Mouse (Mus musculus): ENCODE measurements around the gene Arhgap9. TPM values are rescaled to one million over a fixed set of nuclear protein-coding genes. Genes with fewer than 3 reads are reported as not detected.

Gene Arhgap9
- polyA plus RNA-seq, 1 experiment, result 0.78 TPM

- H3K79me3 ChIP-seq (ENCODE audit: low read depth), result no peaks in the 10 kb centered on the region
- no peak within 1 kb of the TSS for H3K4me3 ChIP-seq (ENCODE audit: insufficient read depth, poor library complexity, severe bottlenecking)
- no peaks in the 10 kb centered on the region for H3K36me3 ChIP-seq (ENCODE audit: control insufficient read depth, insufficient read depth)
- peaks cover 11% of the 10 kb centered on the region for H3K27me3 ChIP-seq (ENCODE audit: control insufficient read depth, insufficient read depth, insufficient read length)
- no peak within 1 kb of the TSS for H3ac ChIP-seq (ENCODE audit: control insufficient read depth, insufficient read length, low read depth)
- TF ChIP-seq MAX (IDR thresholded peaks at IDR 0.05), result no peak
- no peak for TF ChIP-seq FOSL1 (IDR thresholded peaks at IDR 0.05; ENCODE audit: insufficient read depth, low read length, poor library complexity, severe bottlenecking)
- TF ChIP-seq MYOD1 (IDR thresholded peaks at IDR 0.05; ENCODE audit: control insufficient read depth, insufficient read length, low read depth), result no peak
- no peak for TF ChIP-seq MYOG (IDR thresholded peaks at IDR 0.05; ENCODE audit: control insufficient read depth, extremely low read depth, insufficient read length)
- no peak for TF ChIP-seq CTCF (IDR thresholded peaks at IDR 0.05; ENCODE audit: control insufficient read depth, insufficient read depth, insufficient read length)
- TF ChIP-seq CEBPB (IDR thresholded peaks at IDR 0.05; ENCODE audit: low read depth), result no peak
- no peak for TF ChIP-seq USF1 (IDR thresholded peaks at IDR 0.05; ENCODE audit: low read depth)
- no peaks in the 10 kb centered on the region for H3K79me2 ChIP-seq (ENCODE audit: control insufficient read depth, insufficient read depth)
These were observed 48.4 kb downstream of the Arhgap9 start, which contains the start of gene Inhbc for GRCm38 (mm10) chr10:127369834-127370820. TSS of gene Inhbc (minus strand) at chr10:127370431.

- TF ChIP-seq FOSL1 (IDR thresholded peaks at IDR 0.05; ENCODE audit: insufficient read depth, low read length, poor library complexity, severe bottlenecking) (no peak), MYOD1 (IDR thresholded peaks at IDR 0.05; ENCODE audit: control insufficient read depth, insufficient read length, low read depth) (no peak), MAX (IDR thresholded peaks at IDR 0.05) (no peak), USF1 (IDR thresholded peaks at IDR 0.05; ENCODE audit: low read depth) (no peak), CTCF (IDR thresholded peaks at IDR 0.05; ENCODE audit: control insufficient read depth, insufficient read depth, insufficient read length) (no peak), MYOG (IDR thresholded peaks at IDR 0.05; ENCODE audit: control insufficient read depth, extremely low read depth, insufficient read length) (no peak), CEBPB (IDR thresholded peaks at IDR 0.05; ENCODE audit: low read depth) (no peak)
- no peaks in the 10 kb centered on the region for H3K79me3 ChIP-seq (ENCODE audit: low read depth)
- H3K79me2 ChIP-seq (ENCODE audit: control insufficient read depth, insufficient read depth), result no peaks in the 10 kb centered on the region
- H3K27me3 ChIP-seq (ENCODE audit: control insufficient read depth, insufficient read depth, insufficient read length), result peaks cover 11% of the 10 kb centered on the region
- H3K36me3 ChIP-seq (ENCODE audit: control insufficient read depth, insufficient read depth), result no peaks in the 10 kb centered on the region
- no peak overlapping the region for H3ac ChIP-seq (ENCODE audit: control insufficient read depth, insufficient read length, low read depth)
- no peak overlapping the region for H3K4me3 ChIP-seq (ENCODE audit: insufficient read depth, poor library complexity, severe bottlenecking)
These were observed 49.3 kb downstream of the Arhgap9 start for GRCm38 (mm10) chr10:127371023-127371422.

- H3K36me3 ChIP-seq (ENCODE audit: control insufficient read depth, insufficient read depth), result no peaks in the 10 kb centered on the region
- TF ChIP-seq CEBPB (IDR thresholded peaks at IDR 0.05; ENCODE audit: low read depth) (no peak), MAX (IDR thresholded peaks at IDR 0.05) (no peak), CTCF (IDR thresholded peaks at IDR 0.05; ENCODE audit: control insufficient read depth, insufficient read depth, insufficient read length) (no peak), MYOG (IDR thresholded peaks at IDR 0.05; ENCODE audit: control insufficient read depth, extremely low read depth, insufficient read length) (no peak), MYOD1 (IDR thresholded peaks at IDR 0.05; ENCODE audit: control insufficient read depth, insufficient read length, low read depth) (no peak), FOSL1 (IDR thresholded peaks at IDR 0.05; ENCODE audit: insufficient read depth, low read length, poor library complexity, severe bottlenecking) (no peak), USF1 (IDR thresholded peaks at IDR 0.05; ENCODE audit: low read depth) (no peak)
- no peak overlapping the region for H3ac ChIP-seq (ENCODE audit: control insufficient read depth, insufficient read length, low read depth)
- H3K79me2 ChIP-seq (ENCODE audit: control insufficient read depth, insufficient read depth), result peaks cover 18% of the 10 kb centered on the region
- no peak overlapping the region for H3K4me3 ChIP-seq (ENCODE audit: insufficient read depth, poor library complexity, severe bottlenecking)
- H3K79me3 ChIP-seq (ENCODE audit: low read depth), result peaks cover 9% of the 10 kb centered on the region
- H3K27me3 ChIP-seq (ENCODE audit: control insufficient read depth, insufficient read depth, insufficient read length), result no peaks in the 10 kb centered on the region
These were observed 55.9 kb downstream of the Arhgap9 start for GRCm38 (mm10) chr10:127377700-127378099.

Other genes starting within 250 kb of the Arhgap9 start
- 3.2 TPM for gene Agap2, start 246.7 kb upstream of the Arhgap9 start, polyA plus RNA-seq (2012; fragmentation: generic; extraction: Trizol)
- gene Os9, start 200.8 kb upstream of the Arhgap9 start, polyA plus RNA-seq (2012; fragmentation: generic; extraction: Trizol), result 35.6 TPM
- 23.8 TPM for gene B4galnt1, start 156.7 kb upstream of the Arhgap9 start, polyA plus RNA-seq (2012; fragmentation: generic; extraction: Trizol)
- gene Slc26a10, start 141.3 kb upstream of the Arhgap9 start, polyA plus RNA-seq (2012; fragmentation: generic; extraction: Trizol), result 2.9 TPM
- 31.8 TPM for gene Arhgef25, start 131.9 kb upstream of the Arhgap9 start, polyA plus RNA-seq (2012; fragmentation: generic; extraction: Trizol)
- 24.4 TPM for gene Dtx3, start 126.2 kb upstream of the Arhgap9 start, polyA plus RNA-seq (2012; fragmentation: generic; extraction: Trizol)
- 25.8 TPM for gene Pip4k2c, start 110.4 kb upstream of the Arhgap9 start, polyA plus RNA-seq (2012; fragmentation: generic; extraction: Trizol)
- gene Kif5a, start 58.6 kb upstream of the Arhgap9 start, polyA plus RNA-seq (2012; fragmentation: generic; extraction: Trizol), result 0.29 TPM
- gene Dctn2, start 55.6 kb upstream of the Arhgap9 start, polyA plus RNA-seq (2012; fragmentation: generic; extraction: Trizol), result 170 TPM
- 15.2 TPM for gene Mbd6, start 32.9 kb upstream of the Arhgap9 start, polyA plus RNA-seq (2012; fragmentation: generic; extraction: Trizol)
- 155 TPM for gene Mars, start 10.2 kb upstream of the Arhgap9 start, polyA plus RNA-seq (2012; fragmentation: generic; extraction: Trizol)
- 1.6 TPM for gene Gli1, start 20.0 kb downstream of the Arhgap9 start, polyA plus RNA-seq (2012; fragmentation: generic; extraction: Trizol)
- gene Inhbe, start 32.4 kb downstream of the Arhgap9 start, polyA plus RNA-seq (2012; fragmentation: generic; extraction: Trizol), result not detected
- not detected for gene Inhbc, start 48.5 kb downstream of the Arhgap9 start, polyA plus RNA-seq (2012; fragmentation: generic; extraction: Trizol)
- 31.0 TPM for gene R3hdm2, start 58.4 kb downstream of the Arhgap9 start, polyA plus RNA-seq (2012; fragmentation: generic; extraction: Trizol)
- gene Stac3, start 179.7 kb downstream of the Arhgap9 start, polyA plus RNA-seq (2012; fragmentation: generic; extraction: Trizol), result 9.7 TPM
- 0.42 TPM for gene Ndufa4l2, start 193.0 kb downstream of the Arhgap9 start, polyA plus RNA-seq (2012; fragmentation: generic; extraction: Trizol)
- gene Shmt2, start 200.5 kb downstream of the Arhgap9 start, polyA plus RNA-seq (2012; fragmentation: generic; extraction: Trizol), result 340 TPM
- gene Nxph4, start 212.6 kb downstream of the Arhgap9 start, polyA plus RNA-seq (2012; fragmentation: generic; extraction: Trizol), result 1.2 TPM

Data from C2C12 (cell line).